Mouse (Mus musculus): ENCODE measurements around the gene Tnr. TPM values are rescaled to one million over a fixed set of nuclear protein-coding genes. Genes with fewer than 3 reads are reported as not detected.
"Not testable (repeated sequence)": the region's sequence is repeated elsewhere in the genome, so short reads cannot be mapped to it uniquely, and the experiment has no call there.

Gene Tnr
- polyA plus RNA-seq, 1 experiment from 2014 or later = 0.30 TPM

DNA sequence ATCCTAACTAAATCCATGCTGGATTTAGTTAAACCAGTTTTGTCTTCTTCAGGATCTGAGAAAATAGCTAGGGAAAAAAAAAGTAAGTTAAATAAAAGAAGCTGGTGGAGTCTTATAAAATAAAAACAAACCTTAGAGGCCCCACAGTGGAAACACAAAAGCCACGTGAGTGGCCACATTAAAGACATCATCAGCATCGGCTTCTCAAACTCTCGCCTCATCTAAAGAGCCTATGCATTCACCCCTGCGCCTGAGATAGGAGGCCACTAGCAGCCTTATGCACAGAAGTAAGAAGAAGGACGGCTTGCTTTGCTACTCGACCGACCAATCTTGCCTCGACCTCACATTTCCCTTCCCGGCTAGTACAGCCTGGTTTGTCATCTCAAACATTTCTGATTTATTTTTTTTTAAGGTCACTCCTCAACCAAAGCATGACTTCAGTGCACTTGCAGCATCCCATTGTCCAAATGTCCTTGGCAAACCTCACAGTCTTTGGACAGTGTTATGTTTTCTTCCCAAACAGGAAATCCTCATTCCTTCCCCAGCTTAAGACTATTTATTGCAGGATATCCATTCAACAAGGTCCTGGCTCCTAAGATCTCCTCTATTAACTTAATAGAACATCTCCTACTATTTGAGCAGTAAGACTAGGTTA is 405.2 kb downstream of the Tnr start:
- Histone ChIP-seq H3K27me3 (ENCODE audit: control insufficient read depth, insufficient read depth, low read length) (no peaks in the 10 kb centered on the region), H3K36me3 (ENCODE audit: control insufficient read depth, insufficient read depth, low read length) (no peaks in the 10 kb centered on the region), H3K9me3 (replicated peaks; ENCODE audit: control insufficient read depth, low read length) (no peaks in the 10 kb centered on the region), H3K4me2 (ENCODE audit: low read depth, low read length) (no peak overlapping the region), H3K9ac (ENCODE audit: low read length) (no peak overlapping the region), H3K27ac (ENCODE audit: low read length) (no peak overlapping the region), H3K4me3 (replicated peaks; ENCODE audit: low read length) (no peak overlapping the region), H3K4me1 (ENCODE audit: control insufficient read depth, insufficient read depth, low read length) (0 out of 2 replicates have a peak, but pooled peaks cover under 1% of the 10 kb centered on the region)
- WGBS = 78% methylated on average over 9 of the region's 9 CpGs
- ATAC-seq (ENCODE audit: insufficient read depth, low FRiP score) = no peak

DNA sequence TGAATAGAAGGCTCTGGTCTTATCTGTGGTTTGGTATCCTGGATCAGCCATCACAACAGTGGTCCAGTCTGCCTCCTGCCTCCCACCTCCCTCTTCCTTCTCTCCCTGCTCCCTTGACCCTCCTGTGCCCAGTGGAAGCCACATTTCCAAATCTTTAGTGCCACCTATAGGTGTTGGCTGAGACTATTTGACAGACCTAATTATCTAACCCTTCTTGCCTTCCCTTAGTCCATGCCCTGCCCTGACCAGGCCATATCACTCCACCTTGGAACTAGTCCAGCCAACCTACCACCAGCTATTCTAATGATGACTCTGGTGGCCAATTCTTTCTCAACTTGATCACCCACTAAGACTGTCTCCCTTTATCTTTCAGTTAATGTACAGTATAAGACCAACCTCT is 408.5 kb downstream of the Tnr start:
- no peaks in the 10 kb centered on the region for H3K4me1 ChIP-seq (ENCODE audit: control insufficient read depth, insufficient read depth, low read length)
- H3K9ac ChIP-seq (ENCODE audit: low read length) = no peak overlapping the region
- no peak overlapping the region for H3K4me3 ChIP-seq (replicated peaks; ENCODE audit: low read length)
- no peaks in the 10 kb centered on the region for H3K36me3 ChIP-seq (ENCODE audit: control insufficient read depth, insufficient read depth, low read length)
- no peaks in the 10 kb centered on the region for H3K27me3 ChIP-seq (ENCODE audit: control insufficient read depth, insufficient read depth, low read length)
- H3K9me3 ChIP-seq (replicated peaks; ENCODE audit: control insufficient read depth, low read length) = no peaks in the 10 kb centered on the region
- no peak overlapping the region for H3K4me2 ChIP-seq (ENCODE audit: low read depth, low read length)
- no peak overlapping the region for H3K27ac ChIP-seq (ENCODE audit: low read length)
- peak; percentile 33; the same call in 1 of the 2 replicates for ATAC-seq (ENCODE audit: insufficient read depth, low FRiP score)

DNA sequence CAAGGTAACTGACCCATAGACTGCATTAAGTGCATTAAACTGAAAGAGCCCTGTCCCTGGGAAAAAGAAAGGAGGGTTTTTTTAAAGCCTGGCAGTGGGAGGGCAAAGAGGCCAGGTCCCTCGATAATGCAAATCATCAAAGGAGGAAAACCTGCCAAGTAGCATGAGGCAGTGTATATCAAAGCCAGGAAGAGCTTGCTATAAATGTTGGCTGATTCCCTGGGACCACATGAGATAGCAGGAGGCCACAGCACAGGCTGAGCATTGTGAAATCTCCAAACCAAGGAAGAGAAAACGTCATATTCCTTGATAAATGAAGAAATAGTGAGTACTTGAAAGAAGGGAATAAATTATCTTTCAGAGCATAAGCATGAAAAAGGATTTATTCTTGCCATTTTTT is 409.0 kb downstream of the Tnr start:
- Histone ChIP-seq H3K36me3 (ENCODE audit: control insufficient read depth, insufficient read depth, low read length) (no peaks in the 10 kb centered on the region), H3K27me3 (ENCODE audit: control insufficient read depth, insufficient read depth, low read length) (no peaks in the 10 kb centered on the region), H3K4me2 (ENCODE audit: low read depth, low read length) (no peak overlapping the region), H3K9me3 (replicated peaks; ENCODE audit: control insufficient read depth, low read length) (no peaks in the 10 kb centered on the region), H3K9ac (ENCODE audit: low read length) (no peak overlapping the region), H3K4me3 (replicated peaks; ENCODE audit: low read length) (no peak overlapping the region), H3K27ac (ENCODE audit: low read length) (no peak overlapping the region), H3K4me1 (ENCODE audit: control insufficient read depth, insufficient read depth, low read length) (no peaks in the 10 kb centered on the region)
- ATAC-seq (ENCODE audit: insufficient read depth, low FRiP score) = no peak
- 54% methylated on average over 2 of the region's 2 CpGs for WGBS

DNA sequence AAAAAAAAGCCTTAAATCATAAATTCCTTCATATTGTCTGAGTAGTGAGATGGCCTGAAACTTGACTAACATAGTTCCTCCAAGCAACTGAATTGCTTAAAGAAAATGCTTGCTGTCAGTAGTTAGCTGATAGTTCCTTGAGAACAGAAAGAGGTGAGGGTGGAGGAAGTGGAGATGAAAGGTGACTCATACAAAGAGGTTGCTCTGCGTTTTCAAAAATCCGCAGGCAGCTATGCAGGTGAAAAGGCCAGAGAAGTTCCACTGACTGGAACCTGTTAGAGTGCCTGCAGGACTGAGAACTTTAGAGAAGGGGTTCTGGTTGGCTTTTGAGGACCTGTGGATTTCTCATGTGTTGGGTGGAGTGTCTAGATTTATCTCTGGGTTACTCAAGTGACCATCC is 414.9 kb downstream of the Tnr start:
- H3K4me3 ChIP-seq (replicated peaks; ENCODE audit: low read length) = no peak overlapping the region
- no peak overlapping the region for H3K27ac ChIP-seq (ENCODE audit: low read length)
- H3K4me1 ChIP-seq (ENCODE audit: control insufficient read depth, insufficient read depth, low read length) = no peaks in the 10 kb centered on the region
- no peaks in the 10 kb centered on the region for H3K36me3 ChIP-seq (ENCODE audit: control insufficient read depth, insufficient read depth, low read length)
- no peaks in the 10 kb centered on the region for H3K27me3 ChIP-seq (ENCODE audit: control insufficient read depth, insufficient read depth, low read length)
- ATAC-seq (ENCODE audit: insufficient read depth, low FRiP score) = no peak
- no peak overlapping the region for H3K9ac ChIP-seq (ENCODE audit: low read length)
- H3K9me3 ChIP-seq (replicated peaks; ENCODE audit: control insufficient read depth, low read length) = no peaks in the 10 kb centered on the region
- no peak overlapping the region for H3K4me2 ChIP-seq (ENCODE audit: low read depth, low read length)
- WGBS = 61% methylated on average over 2 of the region's 2 CpGs

DNA sequence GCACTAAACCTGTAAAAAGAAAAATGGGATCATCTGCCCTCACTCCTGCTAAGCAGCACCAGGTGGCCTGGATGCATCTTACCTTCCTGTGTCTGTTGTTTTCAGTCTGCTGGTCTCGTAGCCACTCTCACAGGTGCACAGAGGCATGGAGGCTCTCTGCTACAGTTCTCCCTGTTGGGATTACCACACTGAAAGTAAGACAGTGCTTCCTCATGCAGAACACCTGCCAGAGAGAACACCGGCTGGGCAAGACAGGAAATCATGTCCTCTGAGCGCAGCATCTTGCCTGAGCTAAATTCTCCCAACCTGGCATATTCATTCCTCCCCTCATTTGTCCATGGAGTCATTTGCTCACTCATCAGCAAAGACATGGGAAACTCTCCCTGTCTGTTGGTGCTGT is 415.8 kb downstream of the Tnr start:
- Histone ChIP-seq H3K9ac (ENCODE audit: low read length) (no peak overlapping the region), H3K36me3 (ENCODE audit: control insufficient read depth, insufficient read depth, low read length) (no peaks in the 10 kb centered on the region), H3K27me3 (ENCODE audit: control insufficient read depth, insufficient read depth, low read length) (no peaks in the 10 kb centered on the region), H3K4me1 (ENCODE audit: control insufficient read depth, insufficient read depth, low read length) (no peaks in the 10 kb centered on the region), H3K4me3 (replicated peaks; ENCODE audit: low read length) (no peak overlapping the region), H3K9me3 (replicated peaks; ENCODE audit: control insufficient read depth, low read length) (no peaks in the 10 kb centered on the region), H3K27ac (ENCODE audit: low read length) (no peak overlapping the region), H3K4me2 (ENCODE audit: low read depth, low read length) (no peak overlapping the region)
- WGBS = 76% methylated on average over 3 of the region's 3 CpGs
- no peak for ATAC-seq (ENCODE audit: insufficient read depth, low FRiP score)

- no peak overlapping the region for H3K4me2 ChIP-seq (ENCODE audit: low read depth, low read length)
- ATAC-seq (ENCODE audit: insufficient read depth, low FRiP score) = no peak
These were observed 430.0 kb downstream of the Tnr start for GRCm38 (mm10) chr1:159953526-159953925.

DNA sequence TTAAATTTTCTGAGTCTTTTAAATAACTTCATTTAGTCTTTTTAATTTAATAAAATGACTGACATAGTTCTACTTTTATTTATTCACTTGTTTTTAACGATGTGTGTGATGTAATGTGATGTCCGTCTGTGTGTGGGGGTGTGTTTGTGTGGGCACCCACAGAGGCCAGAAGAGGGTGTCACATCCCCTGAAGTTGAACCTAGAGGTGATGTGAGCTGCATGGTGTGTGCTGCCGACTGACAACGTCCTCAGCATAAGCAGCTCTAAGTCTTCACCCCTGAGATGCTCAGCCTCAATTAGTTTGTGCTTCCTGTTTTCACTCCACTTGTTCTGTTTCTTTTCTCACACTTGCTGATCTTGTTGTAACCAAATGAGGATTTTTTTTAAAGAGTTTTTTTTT is 439.8 kb downstream of the Tnr start:
- Histone ChIP-seq H3K27me3 (ENCODE audit: control insufficient read depth, insufficient read depth, low read length) (no peaks in the 10 kb centered on the region), H3K4me1 (ENCODE audit: control insufficient read depth, insufficient read depth, low read length) (no peaks in the 10 kb centered on the region), H3K36me3 (ENCODE audit: control insufficient read depth, insufficient read depth, low read length) (no peaks in the 10 kb centered on the region), H3K9ac (ENCODE audit: low read length) (no peak overlapping the region), H3K4me3 (replicated peaks; ENCODE audit: low read length) (no peak overlapping the region), H3K27ac (ENCODE audit: low read length) (no peak overlapping the region), H3K4me2 (ENCODE audit: low read depth, low read length) (no peak overlapping the region), H3K9me3 (replicated peaks; ENCODE audit: control insufficient read depth, low read length) (no peaks in the 10 kb centered on the region)
- WGBS = 71% methylated on average over 4 of the region's 4 CpGs
- ATAC-seq (ENCODE audit: insufficient read depth, low FRiP score) = no peak

More at GRCm38 (mm10) chr1:159953526-159953925, 430.0 kb downstream of the Tnr start:
- Histone ChIP-seq H3K9me3 (replicated peaks; ENCODE audit: control insufficient read depth, low read length) (no peaks in the 10 kb centered on the region), H3K27ac (ENCODE audit: low read length) (no peak overlapping the region), H3K4me1 (ENCODE audit: control insufficient read depth, insufficient read depth, low read length) (no peaks in the 10 kb centered on the region), H3K4me3 (replicated peaks; ENCODE audit: low read length) (no peak overlapping the region), H3K36me3 (ENCODE audit: control insufficient read depth, insufficient read depth, low read length) (no peaks in the 10 kb centered on the region), H3K27me3 (ENCODE audit: control insufficient read depth, insufficient read depth, low read length) (no peaks in the 10 kb centered on the region), H3K9ac (ENCODE audit: low read length) (no peak overlapping the region)
- 38% methylated on average over 1 of the region's 1 CpGs for WGBS

DNA sequence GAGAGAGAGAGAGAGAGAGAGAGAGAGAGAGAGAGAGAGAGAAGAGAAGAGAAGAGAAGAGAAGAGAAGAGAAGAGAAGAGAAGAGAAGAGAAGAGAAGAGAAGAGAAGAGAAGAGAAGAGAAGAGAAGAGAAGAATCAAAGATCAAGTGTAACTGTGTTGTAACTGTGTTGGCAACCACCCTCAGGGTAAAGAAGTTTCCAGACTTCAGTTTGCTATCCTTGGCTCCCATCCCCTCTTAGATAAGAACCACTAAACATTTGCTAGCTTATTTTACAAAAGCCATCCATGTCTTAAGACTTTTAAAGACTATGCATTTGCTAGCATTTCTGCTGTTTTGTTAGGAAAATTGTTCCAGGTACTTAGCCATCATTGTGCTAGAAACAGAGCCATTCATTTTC is 442.7 kb downstream of the Tnr start:
- not testable (repeated sequence) for H3K36me3 ChIP-seq (ENCODE audit: control insufficient read depth, insufficient read depth, low read length); H3K9me3 ChIP-seq (replicated peaks; ENCODE audit: control insufficient read depth, low read length); H3K4me1 ChIP-seq (ENCODE audit: control insufficient read depth, insufficient read depth, low read length); H3K27me3 ChIP-seq (ENCODE audit: control insufficient read depth, insufficient read depth, low read length); ATAC-seq (ENCODE audit: insufficient read depth, low FRiP score); H3K9ac ChIP-seq (ENCODE audit: low read length); H3K27ac ChIP-seq (ENCODE audit: low read length); H3K4me3 ChIP-seq (replicated peaks; ENCODE audit: low read length); H3K4me2 ChIP-seq (ENCODE audit: low read depth, low read length)

GRCm38 (mm10) chr1:159968395-159968794 is 444.8 kb downstream of the Tnr start:
- no peak overlapping the region for H3K4me3 ChIP-seq (replicated peaks; ENCODE audit: low read length)
- H3K9me3 ChIP-seq (replicated peaks; ENCODE audit: control insufficient read depth, low read length) = no peaks in the 10 kb centered on the region
- H3K27me3 ChIP-seq (ENCODE audit: control insufficient read depth, insufficient read depth, low read length) = no peaks in the 10 kb centered on the region
- no peak overlapping the region for H3K27ac ChIP-seq (ENCODE audit: low read length)
- ATAC-seq (ENCODE audit: insufficient read depth, low FRiP score) = no peak
- H3K9ac ChIP-seq (ENCODE audit: low read length) = no peak overlapping the region
- no peaks in the 10 kb centered on the region for H3K4me1 ChIP-seq (ENCODE audit: control insufficient read depth, insufficient read depth, low read length)
- no peak overlapping the region for H3K4me2 ChIP-seq (ENCODE audit: low read depth, low read length)
- no peaks in the 10 kb centered on the region for H3K36me3 ChIP-seq (ENCODE audit: control insufficient read depth, insufficient read depth, low read length)

GRCm38 (mm10) chr1:159977786-159978185 is 454.2 kb downstream of the Tnr start:
- Histone ChIP-seq H3K27me3 (ENCODE audit: control insufficient read depth, insufficient read depth, low read length) (no peaks in the 10 kb centered on the region), H3K9me3 (replicated peaks; ENCODE audit: control insufficient read depth, low read length) (no peaks in the 10 kb centered on the region), H3K36me3 (ENCODE audit: control insufficient read depth, insufficient read depth, low read length) (no peaks in the 10 kb centered on the region), H3K4me1 (ENCODE audit: control insufficient read depth, insufficient read depth, low read length) (no peaks in the 10 kb centered on the region), H3K9ac (ENCODE audit: low read length) (no peak overlapping the region), H3K27ac (ENCODE audit: low read length) (no peak overlapping the region), H3K4me2 (ENCODE audit: low read depth, low read length) (no peak overlapping the region), H3K4me3 (replicated peaks; ENCODE audit: low read length) (no peak overlapping the region)
- 34% methylated on average over 2 of the region's 2 CpGs for WGBS
- ATAC-seq (ENCODE audit: insufficient read depth, low FRiP score) = no peak

Data from stomach, embryonic 16.5 days (tissue).